Mouse (Mus musculus) CH12.LX (cell line): ENCODE measurements around the gene Npy.

ENCODE experiments used
- CHD2 ChIP-seq: IDR thresholded peaks from 2 replicates; pipeline ENCODE4 v1.6.1; 2011; ENCODE audit warnings: low read length, improper control_type of control experiment
- CTCF ChIP-seq, 2 experiments: IDR thresholded peaks in 1 of 2; conservative IDR thresholded peaks in 1 of 2; 2 replicates each; pipeline ENCODE4 v1.5.1; 2011 to 2012; ENCODE audit warnings: low read depth in 2 of 2, low read length in 2 of 2, improper control_type of control experiment in 1 of 2, inconsistent platforms in 1 of 2, mild to moderate bottlenecking in 1 of 2, moderate library complexity in 1 of 2
- EP300 ChIP-seq: IDR thresholded peaks from 2 replicates; pipeline ENCODE4 v1.6.1; 2011; ENCODE audit warnings: low read length, improper control_type of control experiment
- HCFC1 ChIP-seq: IDR thresholded peaks from 2 replicates; pipeline ENCODE4 v1.6.1; 2012; ENCODE audit warnings: low read depth, mild to moderate bottlenecking, inconsistent platforms, low read length, improper control_type of control experiment
- NELFE ChIP-seq: IDR thresholded peaks from 2 replicates; pipeline ENCODE4 v1.6.1; 2011; ENCODE audit warnings: low read depth, low read length, improper control_type of control experiment
- POLR2A ChIP-seq: IDR thresholded peaks from 2 replicates; pipeline ENCODE4 v1.6.1; 2011; ENCODE audit warnings: low read depth, mild to moderate bottlenecking, improper control_type of control experiment, low read length
- RAD21 ChIP-seq: IDR thresholded peaks from 2 replicates; pipeline ENCODE4 v1.6.1; 2011; ENCODE audit warnings: low read depth, mild to moderate bottlenecking, low read length, improper control_type of control experiment, moderate library complexity
- USF1 ChIP-seq: IDR thresholded peaks from 2 replicates; pipeline ENCODE4 v1.6.1; 2014; ENCODE audit warnings: low read depth, mild to moderate bottlenecking, inconsistent platforms, low read length, improper control_type of control experiment

GRCm38 (mm10) chr6:49875160-49875559, 52.6 kb downstream of the Npy start:
- TF ChIP-seq HCFC1 (no peak), POLR2A (no peak), NELFE (no peak), USF1 (no peak), CTCF (conservative IDR thresholded peaks at IDR 0.05 in 1 of 2, IDR thresholded peaks at IDR 0.05 in 1 of 2; ENCODE audit: low read depth in 2 of 2, low read length in 2 of 2) (no peak), CHD2 (no peak), EP300 (no peak), RAD21 (no peak)
